Mouse (Mus musculus) liver, adult 2 months (tissue): Measurements from ENCODE around the gene Hacd2. TPM values are rescaled to one million over a fixed set of nuclear protein-coding genes. Genes with fewer than 3 reads are reported as not detected.

Experiments
- DNase-seq: peaks from one replicate; pipeline ENCODE4 v3.0.0-alpha.2; 2011; ENCODE audit warnings: low read depth, low spot score; ENCODE audit errors: extremely low read depth
- H3K27ac ChIP-seq: fragments of 200-500 bp; replicated peaks from 2 replicates; pipeline ENCODE4 v1.5.1; 2012; ENCODE audit warnings: low read depth, mild to moderate bottlenecking, control low read depth, inconsistent platforms, low read length; ENCODE audit not compliant: insufficient read depth
- H3K27me3 ChIP-seq: fragments of 200-500 bp; 2 replicates; pipeline ENCODE4 v1.6.1; 2012; ENCODE audit warnings: mild to moderate bottlenecking, moderate library complexity, low read length, inconsistent platforms; ENCODE audit not compliant: control insufficient read depth, insufficient read depth
- H3K36me3 ChIP-seq: fragments of 200-500 bp; 2 replicates; pipeline ENCODE4 v1.6.1; 2012; ENCODE audit warnings: low read length, inconsistent platforms; ENCODE audit not compliant: control insufficient read depth, insufficient read depth
- H3K4me1 ChIP-seq: fragments of 200-500 bp; 2 replicates; pipeline ENCODE4 v1.6.1; 2011; ENCODE audit warnings: low read length; ENCODE audit not compliant: control insufficient read depth, insufficient read depth
- H3K4me3 ChIP-seq: fragments of 200-500 bp; 2 replicates; pipeline ENCODE4 v1.5.1; 2011; ENCODE audit warnings: low read depth, mild to moderate bottlenecking, control low read depth, low read length, moderate library complexity; ENCODE audit not compliant: insufficient read depth
- H3K79me2 ChIP-seq: fragments of 200-500 bp; 2 replicates; pipeline ENCODE4 v1.6.1; 2012; ENCODE audit warnings: inconsistent platforms, mild to moderate bottlenecking, low read length, moderate library complexity; ENCODE audit not compliant: control insufficient read depth, insufficient read depth
- H3K9ac ChIP-seq: fragments of 200-500 bp; 2 replicates; pipeline ENCODE4 v1.6.1; 2012; ENCODE audit warnings: low read depth, mild to moderate bottlenecking, control low read depth, inconsistent platforms, low read length
- CTCF ChIP-seq: fragments of 200-500 bp; IDR thresholded peaks from 2 replicates; pipeline ENCODE4 v1.5.1; 2011; ENCODE audit warnings: low read depth, low read length, control low read depth
- POLR2A ChIP-seq: fragments of 200-500 bp; IDR thresholded peaks from 2 replicates; pipeline ENCODE4 v1.6.1; 2011; ENCODE audit warnings: low read length, control low read depth; ENCODE audit not compliant: insufficient read depth; ENCODE audit errors: extremely low read depth
- WGBS: fragments of 180-500 bp; shearing (Covaris S2); methylation state at CpG from one replicate; pipeline ENCODE4 v1.1.7; 2018; 5-methylcytosine and 5-hydroxymethylcytosine counted together
- polyA plus RNA-seq: library from polyadenylated mRNA; depleted of rRNA; stranded (reverse); fragments of >200 nt; gene quantifications from 2 replicates; pipeline ENCODE4 v1.2.3, GENCODE M21; 2012
- total RNA-seq: library from RNA; depleted of rRNA; stranded (reverse); fragments of >200 nt; gene quantifications from 2 replicates; pipeline ENCODE4 v1.2.3, GENCODE M21; 2014

Hacd2 gene
- total and polyA plus RNA-seq, 2 experiments: 19.8 to 70.7 TPM

DNA sequence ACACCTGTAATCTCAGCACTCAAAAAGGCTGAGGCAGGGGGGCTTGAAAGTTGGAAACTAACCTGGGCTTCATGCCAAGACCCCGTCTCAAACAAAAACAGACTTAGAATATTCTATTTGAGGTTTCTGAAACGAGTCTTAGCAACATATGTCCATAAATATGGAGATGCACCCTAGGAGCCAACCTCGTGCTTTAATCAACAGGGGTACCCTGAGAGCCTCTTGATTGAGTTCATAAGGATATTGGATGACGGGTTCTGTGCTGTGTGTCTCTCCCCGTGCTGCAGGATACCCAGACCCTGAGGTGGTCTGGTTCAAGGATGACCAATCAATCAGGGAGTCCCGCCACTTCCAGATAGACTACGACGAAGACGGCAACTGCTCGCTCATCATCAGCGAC lies 22.2 kb upstream of the Hacd2 start:
- no peak for DNase-seq
- Histone ChIP-seq H3K27ac (no peak overlapping the region), H3K4me3 (no peak overlapping the region), H3K27me3 (no peaks in the 10 kb centered on the region), H3K79me2 (no peaks in the 10 kb centered on the region), H3K4me1 (peaks cover 4% of the 10 kb centered on the region), H3K9ac (no peak overlapping the region), H3K36me3 (peaks cover 4% of the 10 kb centered on the region; the same call in 1 of the 2 replicates)
- 82% methylated on average over 11 of the region's 11 CpGs for WGBS
- TF ChIP-seq POLR2A: no peak
- TF ChIP-seq CTCF: no peak

DNA sequence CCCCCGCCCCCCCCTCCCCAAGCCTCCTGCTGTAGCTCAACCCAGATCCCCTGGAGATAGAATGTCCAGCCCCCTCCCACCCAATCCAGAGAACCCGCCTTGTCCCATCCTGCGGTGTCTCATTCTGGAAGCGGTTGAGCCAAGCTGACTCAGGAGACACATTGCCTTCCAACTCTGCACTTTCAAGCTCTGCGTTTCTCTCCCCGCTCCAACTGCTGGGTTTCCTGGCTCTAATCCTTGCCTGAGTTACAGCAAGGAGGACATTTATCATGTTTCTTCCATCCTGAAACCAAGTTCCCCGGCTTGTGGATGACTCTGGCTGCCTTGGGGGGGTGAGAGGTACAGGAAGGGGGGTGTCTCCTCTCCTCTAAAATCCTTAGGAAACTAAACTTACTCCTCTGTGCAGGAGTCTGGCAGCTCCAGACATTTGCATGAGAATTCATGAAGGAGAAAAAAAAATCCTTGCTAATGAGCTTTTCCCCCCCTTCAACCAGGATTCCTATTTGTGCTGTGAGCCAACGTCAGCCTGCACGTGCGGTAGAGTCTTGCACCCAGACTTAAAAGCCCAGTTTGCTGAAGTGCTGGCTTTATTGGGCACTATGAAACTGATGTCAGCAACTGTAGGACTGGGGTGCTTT lies 21.2 kb upstream of the Hacd2 start:
- no peaks in the 10 kb centered on the region for H3K79me2 ChIP-seq
- H3K36me3 ChIP-seq: peaks cover 4% of the 10 kb centered on the region; the same call in 1 of the 2 replicates
- no peaks in the 10 kb centered on the region for H3K27me3 ChIP-seq
- H3K27ac ChIP-seq: no peak overlapping the region
- H3K4me1 ChIP-seq: no peaks in the 10 kb centered on the region
- TF ChIP-seq CTCF (no peak), POLR2A (no peak)
- 80% methylated on average over 10 of the region's 10 CpGs for WGBS
- H3K4me3 ChIP-seq: no peak overlapping the region
- no peak for DNase-seq
- H3K9ac ChIP-seq: no peak overlapping the region

GRCm38 (mm10) chr16:35004356-35004755 lies 17.9 kb upstream of the Hacd2 start:
- no peak overlapping the region for H3K27ac ChIP-seq
- WGBS: 27% methylated on average over 5 of the region's 5 CpGs

GRCm38 (mm10) chr16:35004756-35005155 lies 17.5 kb upstream of the Hacd2 start:
- Histone ChIP-seq H3K4me1 (peaks cover under 1% of the 10 kb centered on the region; the same call in 1 of the 2 replicates), H3K36me3 (peaks cover 3% of the 10 kb centered on the region; the same call in 1 of the 2 replicates), H3K4me3 (no peak overlapping the region), H3K79me2 (no peaks in the 10 kb centered on the region), H3K27me3 (no peaks in the 10 kb centered on the region), H3K9ac (no peak overlapping the region), H3K27ac (no peak overlapping the region)
- WGBS: 28% methylated on average over 2 of the region's 2 CpGs
- TF ChIP-seq POLR2A (no peak), CTCF (no peak)
- DNase-seq: no peak

More at GRCm38 (mm10) chr16:35004356-35004755, 17.9 kb upstream of the Hacd2 start:
- Histone ChIP-seq H3K79me2 (no peaks in the 10 kb centered on the region), H3K4me1 (no peaks in the 10 kb centered on the region), H3K36me3 (peaks cover 4% of the 10 kb centered on the region; the same call in 1 of the 2 replicates), H3K9ac (no peak overlapping the region), H3K4me3 (no peak overlapping the region), H3K27me3 (no peaks in the 10 kb centered on the region)
- TF ChIP-seq POLR2A: no peak
- TF ChIP-seq CTCF: no peak
- no peak for DNase-seq

GRCm38 (mm10) chr16:35006251-35006650 lies 16.0 kb upstream of the Hacd2 start:
- Histone ChIP-seq H3K4me3 (no peak overlapping the region), H3K27ac (no peak overlapping the region), H3K79me2 (no peaks in the 10 kb centered on the region), H3K36me3 (no peaks in the 10 kb centered on the region), H3K9ac (no peak overlapping the region), H3K4me1 (peaks cover 4% of the 10 kb centered on the region; the same call in 1 of the 2 replicates), H3K27me3 (no peaks in the 10 kb centered on the region)
- no peak for TF ChIP-seq CTCF
- WGBS: 58% methylated on average over 5 of the region's 5 CpGs
- DNase-seq: peak; percentile 39

DNA sequence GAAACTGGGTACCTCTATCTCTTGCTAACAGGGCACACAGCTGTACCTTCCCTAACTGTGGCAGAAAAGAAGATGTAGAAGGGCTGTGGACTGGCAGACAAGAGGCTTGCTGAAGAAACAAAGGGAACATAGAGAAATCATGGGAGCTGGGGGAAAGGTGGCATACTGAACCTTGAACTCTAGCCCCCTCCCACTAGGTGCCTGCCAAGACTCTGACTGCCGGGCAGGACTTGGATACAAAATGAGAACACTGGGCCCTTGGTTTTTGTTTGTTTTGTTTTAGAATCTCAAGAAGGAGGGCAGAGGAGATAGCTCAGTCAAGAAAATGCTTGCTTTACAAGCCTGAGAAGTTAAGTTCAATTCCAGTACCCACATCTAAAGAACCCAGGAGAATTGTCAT lies 14.9 kb upstream of the Hacd2 start:
- no peak for DNase-seq
- Histone ChIP-seq H3K4me3 (no peak overlapping the region), H3K27me3 (no peaks in the 10 kb centered on the region), H3K9ac (no peak overlapping the region), H3K4me1 (peaks cover 4% of the 10 kb centered on the region; the same call in 1 of the 2 replicates), H3K79me2 (no peaks in the 10 kb centered on the region), H3K36me3 (no peaks in the 10 kb centered on the region), H3K27ac (no peak overlapping the region)
- TF ChIP-seq CTCF: no peak
- TF ChIP-seq POLR2A: no peak
- WGBS: 54% methylated on average over 1 of the region's 1 CpGs
